Mouse (Mus musculus) intestine, postnatal 0 days (tissue): ENCODE measurements around the gene Rsad1. TPM values are rescaled to one million over a fixed set of nuclear protein-coding genes. Genes with fewer than 3 reads are reported as not detected.

Experiments used
- ATAC-seq: fragments of 200-750 bp; cut with Nextera tagmentation; 2 replicates; pipeline ENCODE4 v1.8.0; 2017; ENCODE audit warnings: mild to moderate bottlenecking, moderate TSS enrichment, moderate library complexity
- H3K27ac ChIP-seq: fragments of 300-500 bp; sonication (generic); 2 replicates; pipeline ENCODE4 v1.5.1; 2014; ENCODE audit warnings: mild to moderate bottlenecking, low read depth, low read length, moderate library complexity
- H3K27me3 ChIP-seq: fragments of 300-500 bp; sonication (generic); replicated peaks from 2 replicates; pipeline ENCODE4 v1.6.1; 2014; ENCODE audit warnings: low read length, mixed read lengths; ENCODE audit not compliant: control insufficient read depth, insufficient read depth
- H3K36me3 ChIP-seq: fragments of 300-500 bp; sonication (generic); 2 replicates; pipeline ENCODE4 v1.6.1; 2014; ENCODE audit warnings: mild to moderate bottlenecking, moderate library complexity; ENCODE audit not compliant: control insufficient read depth, insufficient read depth
- H3K4me1 ChIP-seq: fragments of 300-500 bp; sonication (generic); replicated peaks from 2 replicates; pipeline ENCODE4 v1.6.1; 2014; ENCODE audit warnings: antibody characterized with exemption, low read length, mixed read lengths; ENCODE audit not compliant: control insufficient read depth, insufficient read depth
- H3K4me2 ChIP-seq: fragments of 300-500 bp; sonication (generic); replicated peaks from 2 replicates; pipeline ENCODE4 v1.6.1; 2014; ENCODE audit warnings: low read depth, mild to moderate bottlenecking, moderate library complexity
- H3K4me3 ChIP-seq: fragments of 300-500 bp; sonication (generic); 2 replicates; pipeline ENCODE4 v1.5.1; 2014; ENCODE audit warnings: low read depth, low read length
- H3K9ac ChIP-seq: fragments of 300-500 bp; sonication (generic); 2 replicates; pipeline ENCODE4 v1.6.1; 2014; ENCODE audit warnings: mild to moderate bottlenecking, low read depth, low read length
- H3K9me3 ChIP-seq: fragments of 300-500 bp; sonication (generic); 2 replicates; pipeline ENCODE4 v1.6.1; 2016; ENCODE audit warnings: mixed run types; ENCODE audit not compliant: control insufficient read depth
- CTCF ChIP-seq: sonication (generic); IDR thresholded peaks from 2 replicates; pipeline ENCODE4 v1.5.1; 2016; ENCODE audit warnings: low read depth, mild to moderate bottlenecking, control low read depth, antibody characterized with exemption, moderate library complexity
- WGBS: fragments of 180-500 bp; shearing (Covaris S2); extraction: QIAGEN DNeasy Blood & Tissue Kit; methylation state at CpG from one replicate; pipeline ENCODE4 v1.1.7; 2014; 5-methylcytosine and 5-hydroxymethylcytosine counted together
- polyA plus RNA-seq: library from polyadenylated mRNA; unstranded; fragments of >200 nt; fragmentation: Nextera tagmentation; extraction: Ambion mirVana; gene quantifications from 2 replicates; pipeline ENCODE4 v1.2.1, GENCODE M21; 2015

Gene Rsad1
- polyA plus RNA-seq, 1 experiment from 2014 or later = 1.2 TPM

DNA sequence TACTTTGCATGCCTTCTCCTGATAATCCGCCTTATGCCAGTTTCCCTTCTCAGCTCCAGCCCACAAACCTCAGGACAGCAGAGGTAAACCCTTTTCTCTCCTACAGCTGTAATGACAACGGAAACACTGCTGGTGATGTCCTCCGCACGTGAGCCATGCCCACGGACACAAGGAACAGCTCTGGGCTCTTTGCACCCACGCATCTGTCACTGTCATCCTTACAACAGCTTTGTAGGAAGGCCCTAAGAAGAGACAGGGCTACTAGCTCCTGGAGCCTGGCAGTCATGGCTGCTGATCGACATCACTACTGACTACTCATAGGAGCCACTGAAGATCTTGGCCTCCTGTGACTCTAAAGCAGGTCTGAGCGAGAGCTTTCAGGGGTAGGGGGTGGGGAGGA is 15.9 kb downstream of the Rsad1 start:
- 81% methylated on average over 8 of the region's 8 CpGs for WGBS
- Histone ChIP-seq H3K4me3 (no peak overlapping the region), H3K9ac (no peak overlapping the region), H3K9me3 (no peaks in the 10 kb centered on the region), H3K4me2 (no peak overlapping the region), H3K27me3 (no peaks in the 10 kb centered on the region), H3K36me3 (no peaks in the 10 kb centered on the region), H3K27ac (no peak overlapping the region), H3K4me1 (no peaks in the 10 kb centered on the region)
- TF ChIP-seq CTCF = no peak
- no peak for ATAC-seq

DNA sequence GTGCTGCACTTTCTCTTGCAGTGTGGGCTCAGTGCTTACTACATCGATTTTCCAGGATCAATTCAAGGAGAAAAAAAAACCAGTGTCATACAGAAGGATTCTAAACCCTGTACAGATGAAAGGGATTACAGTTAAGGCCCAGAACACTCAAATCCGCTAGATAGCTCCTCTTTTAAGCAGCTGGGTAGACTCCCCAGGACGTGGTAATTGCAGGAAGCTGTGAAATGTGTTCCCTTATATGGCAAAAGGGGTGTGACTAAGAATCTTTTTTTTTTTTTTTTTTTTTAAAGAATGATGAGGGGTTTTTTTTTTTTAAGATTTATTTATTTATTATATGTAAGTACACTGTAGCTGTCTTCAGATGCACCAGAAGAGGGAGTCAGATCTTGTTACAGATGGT is 20.2 kb downstream of the Rsad1 start:
- Histone ChIP-seq H3K27ac (no peak overlapping the region), H3K36me3 (no peaks in the 10 kb centered on the region), H3K4me3 (no peak overlapping the region), H3K4me2 (no peak overlapping the region), H3K4me1 (no peaks in the 10 kb centered on the region), H3K9me3 (no peaks in the 10 kb centered on the region), H3K9ac (no peak overlapping the region), H3K27me3 (no peaks in the 10 kb centered on the region)
- no peak for ATAC-seq
- TF ChIP-seq CTCF = no peak
- WGBS = 54% methylated on average over 3 of the region's 3 CpGs

DNA sequence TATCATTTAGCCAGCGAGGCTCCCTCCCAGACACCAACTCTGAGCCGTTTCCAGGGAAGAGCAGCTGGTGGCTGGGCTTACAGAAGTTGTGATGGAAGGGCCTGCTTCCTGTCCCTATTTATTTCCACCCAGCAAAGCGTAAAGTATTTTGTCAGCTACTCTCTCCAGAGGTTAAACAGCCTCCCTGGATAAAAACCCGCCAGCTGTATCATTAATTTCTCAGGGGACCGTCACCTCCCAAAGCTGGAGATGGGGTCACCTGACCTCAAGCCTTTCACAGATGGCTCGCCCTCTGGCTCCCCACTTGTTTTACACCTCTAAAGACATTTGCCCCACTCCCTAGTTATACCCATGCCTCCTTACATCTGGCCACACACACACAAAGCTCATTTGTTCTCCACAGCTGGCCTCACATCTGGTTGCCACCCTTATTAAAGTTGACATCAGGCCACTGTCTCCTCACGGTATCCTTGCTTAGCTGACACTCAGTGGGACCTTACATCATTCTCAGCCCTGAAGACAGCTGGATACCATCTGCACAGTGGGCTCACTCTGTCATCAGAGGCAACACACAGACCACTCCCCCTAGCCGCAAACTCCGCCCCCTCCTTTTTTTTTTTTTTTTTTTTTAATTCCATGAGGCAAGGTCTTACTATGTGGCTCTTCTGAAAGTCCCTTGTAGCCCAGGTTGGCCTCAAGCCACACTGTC is 22.7 kb downstream of the Rsad1 start:
- Histone ChIP-seq H3K4me1 (no peaks in the 10 kb centered on the region), H3K4me3 (no peak overlapping the region), H3K27me3 (no peaks in the 10 kb centered on the region), H3K9me3 (no peaks in the 10 kb centered on the region), H3K36me3 (no peaks in the 10 kb centered on the region), H3K9ac (no peak overlapping the region), H3K4me2 (no peak overlapping the region), H3K27ac (no peak overlapping the region)
- peak; percentile 35; the same call in 1 of the 2 replicates for ATAC-seq
- WGBS = 63% methylated on average over 9 of the region's 9 CpGs
- no peak for TF ChIP-seq CTCF

DNA sequence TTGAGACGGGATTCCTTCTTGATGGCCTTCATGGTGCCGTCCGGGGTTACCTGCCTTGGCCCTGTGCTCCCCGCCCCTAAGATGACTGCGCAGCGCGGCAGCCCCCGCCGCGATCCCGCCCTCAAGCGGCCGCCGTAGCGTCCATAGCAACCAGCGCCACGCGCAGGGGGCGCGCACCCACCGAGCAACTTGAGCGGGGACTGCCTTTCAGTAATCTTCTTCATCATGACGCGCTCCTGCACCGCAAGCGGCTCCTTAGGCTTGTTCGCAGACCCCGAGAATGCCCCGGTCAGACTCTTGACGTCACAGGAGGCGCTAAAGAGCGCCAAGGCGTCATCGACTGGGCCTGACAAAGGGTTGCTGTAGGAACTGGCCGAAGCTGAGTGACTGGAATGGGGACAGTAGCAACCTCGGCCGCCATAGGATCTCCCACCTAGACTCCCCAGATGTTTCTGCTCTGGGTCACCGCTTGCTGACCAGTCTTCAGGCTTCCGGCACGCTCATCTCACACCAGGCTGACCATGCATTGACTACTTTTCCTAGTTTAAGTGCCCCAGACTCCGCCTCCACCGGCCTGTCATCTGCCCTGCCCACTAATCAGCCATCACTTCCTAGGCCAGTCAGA is 27.7 kb downstream of the Rsad1 start, which contains the start of gene Mycbpap:
TSS of gene Mycbpap (minus strand) at position 524 of the 625 bp plus-strand sequence.
- no peak within 1 kb of the TSS for H3K27ac ChIP-seq

DNA sequence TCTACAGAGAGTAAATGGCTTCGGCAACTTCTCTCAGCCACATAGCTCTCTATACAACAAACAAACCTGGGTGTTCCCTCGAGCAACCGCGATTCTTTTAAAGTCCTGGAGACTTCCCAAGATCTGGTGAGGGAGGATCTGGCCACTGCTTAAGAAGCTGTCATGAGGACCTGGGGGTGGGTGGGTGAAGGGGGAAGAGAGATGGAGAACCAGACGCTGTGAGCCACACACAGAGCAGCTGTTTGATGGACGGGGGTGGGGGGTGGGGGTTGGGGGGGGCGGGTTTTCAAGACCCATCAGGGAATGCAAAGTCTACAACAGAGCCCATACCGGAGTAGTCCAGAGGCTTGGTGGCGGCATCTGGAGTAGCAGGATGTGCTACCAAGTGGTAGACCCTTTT is 35.6 kb downstream of the Rsad1 start:
- no peak overlapping the region for H3K27ac ChIP-seq
- no peaks in the 10 kb centered on the region for H3K27me3 ChIP-seq
- 44% methylated on average over 9 of the region's 9 CpGs for WGBS
- no peak overlapping the region for H3K4me2 ChIP-seq
- H3K9me3 ChIP-seq = no peaks in the 10 kb centered on the region
- H3K36me3 ChIP-seq = no peaks in the 10 kb centered on the region
- H3K4me1 ChIP-seq = no peaks in the 10 kb centered on the region
- no peak overlapping the region for H3K4me3 ChIP-seq
- ATAC-seq = no peak
- H3K9ac ChIP-seq = no peak overlapping the region
- no peak for TF ChIP-seq CTCF

More for the DNA sequence above, 27.7 kb downstream of the Rsad1 start, which contains the start of gene Mycbpap:
- Histone ChIP-seq H3K9ac (peak within 1 kb of the TSS; percentile 65), H3K4me3 (peak within 1 kb of the TSS; percentile 52), H3K27me3 (no peaks in the 10 kb centered on the region), H3K9me3 (no peaks in the 10 kb centered on the region), H3K4me1 (no peaks in the 10 kb centered on the region), H3K36me3 (no peaks in the 10 kb centered on the region), H3K4me2 (peak within 1 kb of the TSS; percentile 90)
- TF ChIP-seq CTCF = peak; percentile 46
- 2% methylated on average over 42 of the region's 42 CpGs for WGBS
- peak; percentile 61 for ATAC-seq

DNA sequence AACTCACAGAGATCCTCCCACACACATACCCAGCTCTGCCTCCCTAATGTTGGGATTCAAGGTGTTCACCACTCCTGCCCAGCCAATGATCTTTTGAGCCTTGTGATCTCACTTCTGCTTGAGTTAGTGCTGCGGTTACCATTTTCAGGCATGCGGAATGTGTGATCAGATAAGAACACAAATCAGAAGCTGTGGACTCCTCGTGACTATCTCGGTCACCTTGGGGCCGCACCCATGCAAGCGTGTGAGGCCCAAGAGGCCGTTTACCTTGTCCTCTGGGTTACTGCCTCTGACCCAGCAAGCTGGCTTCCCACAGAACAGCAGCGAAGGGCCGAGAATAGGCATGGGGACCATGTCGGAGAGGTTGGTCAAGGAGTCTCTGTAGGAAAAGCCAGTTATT is 40.1 kb downstream of the Rsad1 start:
- no peak overlapping the region for H3K4me3 ChIP-seq
- peak; percentile 75 for ATAC-seq
- 0 out of 2 replicates have a peak overlapping the region, but pooled peaks have one; percentile 17 for H3K9ac ChIP-seq
- 39% methylated on average over 10 of the region's 10 CpGs for WGBS
- no peaks in the 10 kb centered on the region for H3K36me3 ChIP-seq
- no peaks in the 10 kb centered on the region for H3K27me3 ChIP-seq
- no peak overlapping the region for H3K27ac ChIP-seq
- peaks cover 4% of the 10 kb centered on the region; the same call in 1 of the 2 replicates for H3K4me1 ChIP-seq
- H3K4me2 ChIP-seq = peak overlapping the region; percentile 24; the same call in 1 of the 2 replicates
- H3K9me3 ChIP-seq = no peaks in the 10 kb centered on the region
- no peak for TF ChIP-seq CTCF
